Mouse (Mus musculus): Measurements from ENCODE around the gene Olfr1174-ps. TPM values are rescaled to one million over a fixed set of nuclear protein-coding genes. Genes with fewer than 3 reads are reported as not detected.

The Olfr1174-ps gene
- polyA plus RNA-seq (2014; fragmentation: Illumina TruSeq; extraction: RNeasy Lipid Tissue Mini Kit (QIAGEN cat#74804); ENCODE audit: low read depth, low replicate concordance), result not detected

DNA sequence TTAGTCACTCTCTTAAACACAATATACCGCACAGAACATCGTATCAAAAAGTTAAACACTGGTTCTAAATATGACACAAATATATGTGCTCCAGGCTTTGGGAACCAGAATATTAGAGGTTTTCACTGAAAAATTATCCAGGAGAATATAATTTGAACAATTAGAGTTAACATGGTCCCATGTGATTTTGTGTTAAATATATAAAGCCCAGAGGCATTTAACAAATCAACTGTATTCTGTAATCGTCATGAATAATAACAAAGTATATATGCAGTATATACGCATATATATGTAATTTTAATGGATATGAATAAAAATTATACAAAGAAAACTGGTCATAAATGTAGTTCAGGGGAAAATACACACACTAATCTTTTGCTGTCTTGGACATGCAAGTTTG lies at the start of gene Olfr1174-ps:
TSS of gene Olfr1174-ps (minus strand) at position 101 of the 400 bp plus-strand sequence.

DNA sequence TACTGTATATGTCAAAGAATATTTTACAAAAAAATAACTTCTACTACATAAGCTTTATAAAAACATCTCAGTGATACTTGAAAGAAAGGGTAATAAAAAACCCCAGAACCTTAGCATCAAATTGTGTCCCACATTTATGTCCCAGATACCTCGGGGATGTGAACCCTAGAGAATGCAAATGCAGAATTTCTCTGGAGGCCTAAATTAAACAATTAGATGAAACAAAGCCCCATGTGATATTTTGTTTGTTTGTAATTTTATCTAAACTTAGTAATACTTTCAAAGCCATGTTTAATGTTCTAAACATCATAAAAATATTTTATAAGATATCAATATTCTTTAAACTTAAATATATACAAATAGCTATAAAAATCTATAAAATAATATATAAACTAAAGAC lies 31.5 kb upstream of the Olfr1174-ps start, which contains the start of gene Olfr1177-ps:
TSS of gene Olfr1177-ps (minus strand) at position 101 of the 400 bp plus-strand sequence.

DNA sequence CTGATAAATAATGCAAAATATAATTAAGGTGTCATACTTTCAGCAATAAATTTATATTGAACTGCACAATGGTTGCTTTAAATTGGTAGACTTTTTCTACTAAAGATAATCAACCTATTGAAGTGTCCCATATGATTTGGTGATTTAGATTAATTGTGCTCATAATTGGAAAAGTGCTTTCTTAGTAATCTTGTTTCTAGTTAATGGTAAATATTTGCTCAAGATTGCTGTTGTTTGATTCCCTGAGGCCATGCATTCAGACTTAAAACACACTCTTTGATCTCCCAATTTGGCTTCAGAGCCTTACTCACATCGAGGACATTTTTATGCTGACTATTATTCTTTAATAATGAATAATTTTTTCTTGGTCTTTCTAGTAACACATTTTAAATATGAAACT lies 21.5 kb upstream of the Olfr1174-ps start, which contains the start of gene Olfr1176:
TSS of gene Olfr1176 (plus strand) at position 301 of the 400 bp plus-strand sequence.

DNA sequence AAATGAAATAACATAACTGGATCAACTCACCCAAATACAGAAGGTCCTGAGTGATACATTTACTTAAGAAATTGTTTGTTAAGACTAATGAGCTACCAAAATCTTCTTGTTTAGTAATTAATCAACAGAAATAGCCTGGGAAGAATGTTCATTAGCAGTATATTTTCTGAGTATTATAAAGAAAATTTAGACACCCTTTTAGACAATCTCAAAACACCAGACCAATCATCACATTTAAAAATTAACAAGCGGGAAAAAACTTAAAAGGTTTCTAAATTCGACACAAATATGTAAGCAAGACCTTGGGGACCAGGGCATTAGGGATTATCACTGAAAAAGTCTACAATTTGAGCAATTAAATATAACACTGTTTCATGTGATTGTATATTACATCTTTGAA lies 12.2 kb upstream of the Olfr1174-ps start, which contains the start of gene Olfr1175-ps:
TSS of gene Olfr1175-ps (minus strand) at position 101 of the 400 bp plus-strand sequence.

DNA sequence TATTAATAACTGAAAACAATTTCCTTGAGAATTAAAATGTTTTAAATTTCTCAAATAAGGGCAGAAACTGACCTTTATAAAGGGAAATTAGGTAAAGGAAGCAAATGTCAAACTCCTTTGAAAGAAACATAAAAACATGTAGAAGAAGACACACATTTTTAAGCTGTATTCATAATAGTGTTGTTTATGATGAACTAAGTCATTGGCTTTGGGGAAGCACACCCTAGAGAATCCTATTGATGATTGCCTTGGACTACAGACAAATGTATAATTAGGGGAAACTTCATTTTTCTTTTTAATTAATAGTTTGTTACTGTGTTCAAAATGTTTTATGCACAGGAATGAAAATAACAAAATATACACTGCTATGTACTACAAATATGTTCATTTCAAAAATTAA lies 35.2 kb downstream of the Olfr1174-ps start, which contains the start of gene Olfr1173:
TSS of gene Olfr1173 (minus strand) at position 101 of the 400 bp plus-strand sequence.

Other genes starting within 250 kb of the Olfr1174-ps start
- gene Olfr1163, start 243.3 kb downstream of the Olfr1174-ps start, polyA plus RNA-seq (2014; fragmentation: Illumina TruSeq; extraction: RNeasy Lipid Tissue Mini Kit (QIAGEN cat#74804); ENCODE audit: low read depth, low replicate concordance), result not detected
- gene Olfr1164, start 221.2 kb downstream of the Olfr1174-ps start, polyA plus RNA-seq (2014; fragmentation: Illumina TruSeq; extraction: RNeasy Lipid Tissue Mini Kit (QIAGEN cat#74804); ENCODE audit: low read depth, low replicate concordance), result not detected
- gene Olfr1166, start 186.9 kb downstream of the Olfr1174-ps start, polyA plus RNA-seq (2014; fragmentation: Illumina TruSeq; extraction: RNeasy Lipid Tissue Mini Kit (QIAGEN cat#74804); ENCODE audit: low read depth, low replicate concordance), result not detected
- gene Olfr1167, start 159.9 kb downstream of the Olfr1174-ps start, polyA plus RNA-seq (2014; fragmentation: Illumina TruSeq; extraction: RNeasy Lipid Tissue Mini Kit (QIAGEN cat#74804); ENCODE audit: low read depth, low replicate concordance), result not detected
- not detected for gene Olfr1168, start 133.3 kb downstream of the Olfr1174-ps start, polyA plus RNA-seq (2014; fragmentation: Illumina TruSeq; extraction: RNeasy Lipid Tissue Mini Kit (QIAGEN cat#74804); ENCODE audit: low read depth, low replicate concordance)
- not detected for gene Olfr1170, start 86.8 kb downstream of the Olfr1174-ps start, polyA plus RNA-seq (2014; fragmentation: Illumina TruSeq; extraction: RNeasy Lipid Tissue Mini Kit (QIAGEN cat#74804); ENCODE audit: low read depth, low replicate concordance)
- gene Olfr1173, start 35.3 kb downstream of the Olfr1174-ps start, polyA plus RNA-seq (2014; fragmentation: Illumina TruSeq; extraction: RNeasy Lipid Tissue Mini Kit (QIAGEN cat#74804); ENCODE audit: low read depth, low replicate concordance), result not detected
- gene Olfr1175-ps, start 12.1 kb upstream of the Olfr1174-ps start, polyA plus RNA-seq (2014; fragmentation: Illumina TruSeq; extraction: RNeasy Lipid Tissue Mini Kit (QIAGEN cat#74804); ENCODE audit: low read depth, low replicate concordance), result not detected
- gene Olfr1176, start 21.6 kb upstream of the Olfr1174-ps start, polyA plus RNA-seq (2014; fragmentation: Illumina TruSeq; extraction: RNeasy Lipid Tissue Mini Kit (QIAGEN cat#74804); ENCODE audit: low read depth, low replicate concordance), result not detected
- not detected for gene Olfr1177-ps, start 31.4 kb upstream of the Olfr1174-ps start, polyA plus RNA-seq (2014; fragmentation: Illumina TruSeq; extraction: RNeasy Lipid Tissue Mini Kit (QIAGEN cat#74804); ENCODE audit: low read depth, low replicate concordance)
- not detected for gene Olfr1178, start 71.9 kb upstream of the Olfr1174-ps start, polyA plus RNA-seq (2014; fragmentation: Illumina TruSeq; extraction: RNeasy Lipid Tissue Mini Kit (QIAGEN cat#74804); ENCODE audit: low read depth, low replicate concordance)
- gene Olfr1179, start 91.3 kb upstream of the Olfr1174-ps start, polyA plus RNA-seq (2014; fragmentation: Illumina TruSeq; extraction: RNeasy Lipid Tissue Mini Kit (QIAGEN cat#74804); ENCODE audit: low read depth, low replicate concordance), result not detected
- gene Olfr1180, start 104.0 kb upstream of the Olfr1174-ps start, polyA plus RNA-seq (2014; fragmentation: Illumina TruSeq; extraction: RNeasy Lipid Tissue Mini Kit (QIAGEN cat#74804); ENCODE audit: low read depth, low replicate concordance), result not detected
- gene Olfr1181, start 111.0 kb upstream of the Olfr1174-ps start, polyA plus RNA-seq (2014; fragmentation: Illumina TruSeq; extraction: RNeasy Lipid Tissue Mini Kit (QIAGEN cat#74804); ENCODE audit: low read depth, low replicate concordance), result not detected
- not detected for gene Gm13757, start 134.0 kb upstream of the Olfr1174-ps start, polyA plus RNA-seq (2014; fragmentation: Illumina TruSeq; extraction: RNeasy Lipid Tissue Mini Kit (QIAGEN cat#74804); ENCODE audit: low read depth, low replicate concordance)
- not detected for gene Olfr1183, start 139.7 kb upstream of the Olfr1174-ps start, polyA plus RNA-seq (2014; fragmentation: Illumina TruSeq; extraction: RNeasy Lipid Tissue Mini Kit (QIAGEN cat#74804); ENCODE audit: low read depth, low replicate concordance)
- not detected for gene Olfr1184, start 168.5 kb upstream of the Olfr1174-ps start, polyA plus RNA-seq (2014; fragmentation: Illumina TruSeq; extraction: RNeasy Lipid Tissue Mini Kit (QIAGEN cat#74804); ENCODE audit: low read depth, low replicate concordance)
- not detected for gene Olfr1185-ps1, start 178.2 kb upstream of the Olfr1174-ps start, polyA plus RNA-seq (2014; fragmentation: Illumina TruSeq; extraction: RNeasy Lipid Tissue Mini Kit (QIAGEN cat#74804); ENCODE audit: low read depth, low replicate concordance)
- not detected for gene Olfr1186, start 203.4 kb upstream of the Olfr1174-ps start, polyA plus RNA-seq (2014; fragmentation: Illumina TruSeq; extraction: RNeasy Lipid Tissue Mini Kit (QIAGEN cat#74804); ENCODE audit: low read depth, low replicate concordance)
- not detected for gene Olfr1188, start 241.8 kb upstream of the Olfr1174-ps start, polyA plus RNA-seq (2014; fragmentation: Illumina TruSeq; extraction: RNeasy Lipid Tissue Mini Kit (QIAGEN cat#74804); ENCODE audit: low read depth, low replicate concordance)

Data from adipose tissue, adult 10 weeks (tissue).